8 mouse cellular contexts compared by ENCODE assay signal in genomic region chr13:42916194-42917033, GRCm38 (mm10).
DNase-seq lines count a peak whose midpoint lies in the region; ATAC-seq lines count a peak whose summit lies in the region.

No protein-coding gene starts in this region.

- H3K27ac ChIP-seq in hindbrain, embryonic 15.5 days (replicated peaks), result no peak overlapping the region
- peak overlapping the region; percentile 74 for H3K27ac ChIP-seq in midbrain, embryonic 10.5 days (replicated peaks)
- H3K27ac ChIP-seq in stomach, embryonic 15.5 days, result no peak overlapping the region

- H3K4me3 ChIP-seq in hindbrain, embryonic 15.5 days, result peak overlapping the region; percentile 60
- peak overlapping the region; percentile 76 for H3K4me3 ChIP-seq in midbrain, embryonic 10.5 days
- H3K4me3 ChIP-seq in stomach, embryonic 15.5 days (replicated peaks), result peak overlapping the region; percentile 54

- peak overlapping the region; percentile 98 for H3K4me2 ChIP-seq in hindbrain, embryonic 15.5 days
- peak overlapping the region; percentile 96 for H3K4me2 ChIP-seq in stomach, embryonic 15.5 days

- DNase-seq in adrenal gland, postnatal 14 days, result peak; percentile 60
- peak; percentile 81 to 84 for DNase-seq in cerebellum, postnatal 10 days
- DNase-seq in gastrocnemius, adult 18-20 months (ENCODE audit: low spot score), result peak; percentile 18
- DNase-seq in left cerebral cortex, postnatal 10 days (ENCODE audit: extremely low spot score in 1 of 2, low spot score in 2 of 2), result peak; percentile 59 to 76
- peak; percentile 62 for DNase-seq in midbrain, embryonic 10.5 days (ENCODE audit: low spot score)
- no peak for DNase-seq in thymus, postnatal 10 days (ENCODE audit: low spot score in 2 of 2)

- no peaks in the 10 kb centered on the region for H3K9me3 ChIP-seq in hindbrain, embryonic 15.5 days
- H3K9me3 ChIP-seq in midbrain, embryonic 10.5 days (replicated peaks), result no peaks in the 10 kb centered on the region
- H3K9me3 ChIP-seq in stomach, embryonic 15.5 days, result no peaks in the 10 kb centered on the region

- no peaks in the 10 kb centered on the region for H3K36me3 ChIP-seq in hindbrain, embryonic 15.5 days
- no peaks in the 10 kb centered on the region for H3K36me3 ChIP-seq in midbrain, embryonic 10.5 days
- no peaks in the 10 kb centered on the region for H3K36me3 ChIP-seq in stomach, embryonic 15.5 days

- peak; percentile 35 for ATAC-seq in hindbrain, embryonic 15.5 days (ENCODE audit: low FRiP score, low read depth)
- ATAC-seq in stomach, embryonic 15.5 days (ENCODE audit: insufficient read depth, low FRiP score, low read depth), result peak; percentile 22; the same call in 1 of the 2 replicates

- under 1% methylated on average over 73 of the region's 74 CpGs for WGBS in hindbrain, embryonic 15.5 days
- WGBS in midbrain, embryonic 10.5 days, result under 1% methylated on average over 74 of the region's 74 CpGs
- WGBS in stomach, embryonic 15.5 days, result under 1% methylated on average over 74 of the region's 74 CpGs

- peaks cover 27% of the 10 kb centered on the region for H3K4me1 ChIP-seq in hindbrain, embryonic 15.5 days (replicated peaks)
- peaks cover 28% of the 10 kb centered on the region for H3K4me1 ChIP-seq in midbrain, embryonic 10.5 days
- H3K4me1 ChIP-seq in stomach, embryonic 15.5 days, result peaks cover 13% of the 10 kb centered on the region; the same call in 1 of the 2 replicates

- 0 out of 2 replicates have a peak, but pooled peaks cover 4% of the 10 kb centered on the region for H3K27me3 ChIP-seq in hindbrain, embryonic 15.5 days
- peaks cover 41% of the 10 kb centered on the region for H3K27me3 ChIP-seq in midbrain, embryonic 10.5 days (ENCODE audit: low read depth, poor library complexity, severe bottlenecking)
- no peaks in the 10 kb centered on the region for H3K27me3 ChIP-seq in stomach, embryonic 15.5 days (replicated peaks)

- intact Hi-C loops in left cerebral cortex, postnatal 10 days (cut with DNase I), result loop anchor here (10.0 kb wide), 1 partner anchor 78 kb away; no protein-coding TSS in a partner anchor

- H3K9ac ChIP-seq in hindbrain, embryonic 15.5 days, result peak overlapping the region; percentile 67
- H3K9ac ChIP-seq in stomach, embryonic 15.5 days, result no peak overlapping the region; the same call in 1 of the 2 replicates

Comparison
In these comparisons a context has a peak if more than half of its experiments do, and no peak if none do; other contexts are left out.
1. DNase-seq: peak in adrenal gland, postnatal 14 days (single experiment), cerebellum, postnatal 10 days (2 of 2), gastrocnemius, adult 18-20 months (single experiment), left cerebral cortex, postnatal 10 days (2 of 2) and midbrain, embryonic 10.5 days (single experiment); none in thymus, postnatal 10 days (0 of 2).
2. Peak in every context shown above with its lines, with median percentiles within 50 percentile points of each other: H3K4me3 ChIP-seq.